Mouse (Mus musculus) limb, embryonic 15.5 days (tissue): Measurements from ENCODE around the gene Emc4. TPM values are rescaled to one million over a fixed set of nuclear protein-coding genes. Genes with fewer than 3 reads are reported as not detected.
A peak's percentile ranks its signal among the peaks of the same experiment; 100 is the strongest.

ENCODE experiments used
- ATAC-seq: fragments of 200-750 bp; cut with Nextera tagmentation; 2 replicates; pipeline ENCODE4 v1.8.0; 2017; ENCODE audit warnings: low read depth, moderate TSS enrichment; ENCODE audit not compliant: insufficient number of reproducible peaks, low FRiP score, low TSS enrichment
- H3K27ac ChIP-seq: fragments of 300-500 bp; sonication (generic); 2 replicates; pipeline ENCODE4 v1.5.1; 2015; ENCODE audit warnings: moderate library complexity, mild to moderate bottlenecking, inconsistent platforms
- H3K27me3 ChIP-seq: fragments of 300-500 bp; sonication (generic); 2 replicates; pipeline ENCODE4 v1.6.1; 2015; ENCODE audit warnings: inconsistent platforms
- H3K36me3 ChIP-seq: fragments of 300-500 bp; sonication (generic); 2 replicates; pipeline ENCODE4 v1.6.1; 2015; ENCODE audit warnings: inconsistent platforms
- H3K4me1 ChIP-seq: fragments of 300-500 bp; sonication (generic); 2 replicates; pipeline ENCODE4 v1.6.1; 2015; ENCODE audit warnings: inconsistent platforms
- H3K4me2 ChIP-seq: fragments of 300-500 bp; sonication (generic); 2 replicates; pipeline ENCODE4 v1.6.1; 2015; ENCODE audit warnings: mild to moderate bottlenecking, inconsistent platforms
- H3K4me3 ChIP-seq: fragments of 300-500 bp; sonication (generic); 2 replicates; pipeline ENCODE4 v1.5.1; 2015; ENCODE audit warnings: mild to moderate bottlenecking, inconsistent platforms
- H3K9ac ChIP-seq: fragments of 300-500 bp; sonication (generic); 2 replicates; pipeline ENCODE4 v1.6.1; 2015; ENCODE audit warnings: inconsistent platforms
- H3K9me3 ChIP-seq: fragments of 300-500 bp; sonication (generic); 2 replicates; pipeline ENCODE4 v1.6.1; 2016; ENCODE audit warnings: inconsistent platforms
- WGBS: fragments of 180-500 bp; shearing (Covaris S2); methylation state at CpG from one replicate; pipeline ENCODE4 v1.1.7; 2015; 5-methylcytosine and 5-hydroxymethylcytosine counted together
- polyA plus RNA-seq: library from polyadenylated mRNA; unstranded; fragments of >200 nt; fragmentation: Nextera tagmentation; extraction: Ambion mirVana; gene quantifications from 2 replicates; pipeline ENCODE4 v1.2.1, GENCODE M21; 2015

Gene Emc4
- polyA plus RNA-seq, 1 experiment from 2014 or later: 129 TPM

GRCm38 (mm10) chr2:112332051-112332898 lies 35.6 kb downstream of the Emc4 start:
- H3K36me3 ChIP-seq: peaks cover 23% of the 10 kb centered on the region
- H3K27ac ChIP-seq: no peak overlapping the region
- H3K4me1 ChIP-seq: no peaks in the 10 kb centered on the region
- no peak overlapping the region for H3K4me3 ChIP-seq
- ATAC-seq: no peak
- no peak overlapping the region for H3K4me2 ChIP-seq
- H3K27me3 ChIP-seq: no peaks in the 10 kb centered on the region
- H3K9ac ChIP-seq: no peak overlapping the region
- WGBS: 70% methylated on average over 4 of the region's 4 CpGs
- H3K9me3 ChIP-seq: no peaks in the 10 kb centered on the region

DNA sequence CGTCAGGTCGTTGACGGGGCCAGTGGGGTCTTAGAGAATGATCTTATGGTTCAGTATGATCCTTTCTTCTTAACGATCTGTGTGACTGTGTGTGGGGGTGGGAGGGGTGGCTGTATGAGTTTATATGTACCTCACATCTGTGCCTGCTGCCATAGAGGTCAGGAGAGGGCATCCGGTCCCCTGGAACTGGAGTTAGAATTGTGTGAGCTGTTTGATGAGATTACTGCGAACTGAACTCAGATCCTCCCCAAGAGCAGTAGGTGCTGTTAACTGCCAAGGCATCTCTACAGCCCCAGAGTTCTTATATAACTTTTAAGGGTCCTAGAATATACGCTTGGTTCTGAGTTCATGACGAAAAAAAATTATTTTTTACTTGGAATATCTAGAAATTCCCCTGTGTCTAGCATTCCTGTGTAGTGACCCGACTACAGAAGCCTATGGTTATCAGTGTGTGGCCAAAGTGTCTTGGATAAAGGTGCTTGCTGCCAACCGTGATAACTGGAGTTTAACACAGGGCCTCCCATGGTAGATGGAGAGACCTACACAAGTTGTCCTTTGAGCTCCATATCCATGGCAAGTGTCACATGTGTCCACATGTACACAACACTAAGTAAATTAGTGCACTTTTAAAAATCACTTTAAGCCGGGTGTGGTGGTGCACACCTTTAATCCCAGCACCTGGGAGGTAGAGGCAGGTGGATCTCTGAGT lies 39.6 kb downstream of the Emc4 start:
- no peaks in the 10 kb centered on the region for H3K9me3 ChIP-seq
- H3K36me3 ChIP-seq: no peaks in the 10 kb centered on the region
- no peak overlapping the region for H3K9ac ChIP-seq
- WGBS: 65% methylated on average over 11 of the region's 11 CpGs
- no peaks in the 10 kb centered on the region for H3K27me3 ChIP-seq
- no peaks in the 10 kb centered on the region for H3K4me1 ChIP-seq
- no peak overlapping the region for H3K27ac ChIP-seq
- no peak overlapping the region for H3K4me3 ChIP-seq
- ATAC-seq: no peak
- no peak overlapping the region for H3K4me2 ChIP-seq

DNA sequence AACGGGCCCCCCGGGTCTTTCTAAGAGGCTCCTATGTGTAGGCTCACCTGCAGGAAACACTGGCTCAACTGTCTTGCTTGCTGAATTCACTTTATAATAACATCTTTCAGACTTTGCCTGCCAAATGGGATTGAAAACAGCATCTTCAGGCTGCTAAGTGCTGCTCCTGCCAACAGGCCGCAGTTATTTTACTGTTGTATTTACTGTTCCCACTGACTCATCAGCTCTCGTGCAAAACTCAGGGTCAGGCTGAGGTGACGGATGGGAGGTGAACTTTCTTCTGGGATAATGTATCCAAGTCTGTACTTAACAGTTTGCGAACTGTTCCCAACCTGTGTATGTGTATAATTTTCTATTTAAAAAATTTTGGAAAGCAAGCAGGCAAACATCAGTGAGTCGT lies 48.9 kb downstream of the Emc4 start:
- Histone ChIP-seq H3K4me2 (no peak overlapping the region), H3K9me3 (no peaks in the 10 kb centered on the region), H3K9ac (no peak overlapping the region), H3K27me3 (no peaks in the 10 kb centered on the region), H3K4me1 (no peaks in the 10 kb centered on the region), H3K27ac (no peak overlapping the region), H3K4me3 (no peak overlapping the region), H3K36me3 (no peaks in the 10 kb centered on the region)
- WGBS: 64% methylated on average over 7 of the region's 7 CpGs
- 0 out of 2 replicates have a peak, but pooled peaks have one; percentile 19 for ATAC-seq

DNA sequence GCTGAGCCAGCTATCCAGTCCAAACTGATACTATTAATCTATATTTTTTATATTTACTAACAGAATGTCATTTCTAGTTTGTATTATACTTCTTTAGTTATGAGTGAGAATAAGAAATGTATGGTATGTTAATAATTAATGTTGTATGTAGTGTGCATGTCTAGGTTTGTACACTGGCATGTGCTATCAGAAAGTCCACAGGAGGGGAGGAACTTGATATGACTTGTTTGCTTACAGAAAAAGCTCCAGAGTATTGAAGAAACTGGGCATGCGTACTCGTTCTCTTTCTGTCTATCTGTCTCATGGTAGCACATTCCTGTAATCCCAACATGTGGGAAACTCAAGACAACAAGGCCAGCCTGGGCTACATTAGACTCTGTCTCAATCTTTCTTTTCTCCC lies 49.6 kb downstream of the Emc4 start:
- no peaks in the 10 kb centered on the region for H3K27me3 ChIP-seq
- no peak overlapping the region for H3K4me2 ChIP-seq
- H3K9me3 ChIP-seq: no peaks in the 10 kb centered on the region
- no peak for ATAC-seq
- H3K9ac ChIP-seq: no peak overlapping the region
- no peak overlapping the region for H3K27ac ChIP-seq
- H3K4me1 ChIP-seq: no peaks in the 10 kb centered on the region
- H3K4me3 ChIP-seq: no peak overlapping the region
- H3K36me3 ChIP-seq: no peaks in the 10 kb centered on the region
- WGBS: 71% methylated on average over 2 of the region's 2 CpGs

DNA sequence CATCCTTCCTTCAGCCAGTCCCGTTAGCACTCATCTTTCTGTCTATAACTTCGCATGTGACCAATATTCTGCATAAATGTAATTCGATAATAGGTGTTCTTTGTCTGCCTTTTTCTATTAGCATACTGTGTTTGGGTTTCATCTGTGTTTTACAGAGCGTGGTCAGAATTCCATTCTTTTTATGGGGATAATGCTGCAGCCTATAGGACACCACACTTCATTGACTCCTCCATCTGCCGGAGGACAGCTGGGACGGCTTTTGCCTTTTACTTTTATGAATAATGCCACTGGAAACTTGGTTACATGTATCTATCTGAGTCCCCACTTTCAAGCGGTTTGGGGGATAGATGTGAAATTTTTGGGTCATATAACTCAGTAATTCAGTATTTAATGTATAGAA lies 52.2 kb downstream of the Emc4 start:
- Histone ChIP-seq H3K9ac (no peak overlapping the region), H3K4me3 (no peak overlapping the region), H3K9me3 (no peaks in the 10 kb centered on the region), H3K27me3 (no peaks in the 10 kb centered on the region), H3K27ac (no peak overlapping the region), H3K4me2 (no peak overlapping the region), H3K4me1 (no peaks in the 10 kb centered on the region), H3K36me3 (no peaks in the 10 kb centered on the region)
- ATAC-seq: no peak
- 70% methylated on average over 7 of the region's 7 CpGs for WGBS

Other genes starting within 250 kb of the Emc4 start
- gene Olfr1316, start 233.1 kb downstream of the Emc4 start, polyA plus RNA-seq: not detected in 2 replicates
- not detected in 2 replicates for gene Olfr1317, start 227.7 kb downstream of the Emc4 start, polyA plus RNA-seq
- gene Olfr1318, start 213.8 kb downstream of the Emc4 start, polyA plus RNA-seq: not detected in 2 replicates
- gene Lpcat4, start 128.6 kb downstream of the Emc4 start, polyA plus RNA-seq: 17.0 and 21.0 TPM in 2 replicates
- gene Nutm1, start 108.7 kb downstream of the Emc4 start, polyA plus RNA-seq: not detected in 2 replicates
- 185 and 207 TPM in 2 replicates for gene Nop10, start 106.1 kb downstream of the Emc4 start, polyA plus RNA-seq
- gene Slc12a6, start 102.2 kb downstream of the Emc4 start, polyA plus RNA-seq: 8.0 and 8.6 TPM in 2 replicates
- not detected in 2 replicates for gene Gm21985, start 101.7 kb downstream of the Emc4 start, polyA plus RNA-seq
- 47.8 and 48.9 TPM in 2 replicates for gene Katnbl1, start 11.2 kb upstream of the Emc4 start, polyA plus RNA-seq
- 20.0 and 20.8 TPM in 2 replicates for gene Emc7, start 87.0 kb upstream of the Emc4 start, polyA plus RNA-seq
- 0.12 and 0.21 TPM in 2 replicates for gene Chrm5, start 112.7 kb upstream of the Emc4 start, polyA plus RNA-seq
- gene Aven, start 124.9 kb upstream of the Emc4 start, polyA plus RNA-seq: 4.7 and 5.5 TPM in 2 replicates